21 mouse cellular contexts compared by ENCODE assay signal in the genomic region with DNA sequence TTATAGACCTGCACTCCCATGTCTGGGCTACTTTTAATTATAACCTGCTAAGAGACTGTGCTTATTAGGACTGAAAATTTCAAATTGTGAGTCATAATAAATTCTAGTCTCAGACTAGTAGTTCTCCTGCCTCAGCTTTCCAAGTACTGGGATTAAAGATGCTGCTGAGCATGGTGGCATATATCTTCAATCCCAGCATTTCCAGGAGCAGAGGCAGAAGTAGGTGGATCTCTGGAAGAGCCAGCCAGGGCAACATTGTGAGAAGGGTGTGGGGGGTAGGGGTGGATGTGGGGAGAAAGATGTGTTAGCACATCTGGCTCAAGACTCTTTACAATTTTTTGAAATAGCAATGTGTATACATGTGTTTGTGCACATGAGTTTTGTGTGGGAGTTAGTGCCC. TPM values are rescaled to one million over a fixed set of nuclear protein-coding genes. Genes with fewer than 3 reads are reported as not detected.
A peak's percentile ranks its signal among the peaks of the same experiment; 100 is the strongest.
DNase-seq lines count a peak whose midpoint lies in the region; ATAC-seq and TF ChIP-seq lines count a peak whose summit lies in the region.
"Had no signal": no experiment of that assay in that cellular context is flagged by ENCODE, and none has a peak within 500 bp of the region (broad histone marks: within the 10 kb centered on the region; RNA-seq: fewer than 3 reads in every experiment).

No protein-coding gene starts in this region.

- H3K4me3 ChIP-seq in layer of hippocampus, adult 2 months = no peak overlapping the region
- no peak overlapping the region for H3K4me3 ChIP-seq in midbrain, embryonic 11.5 days (ENCODE audit: low read depth, low read length)
- no peak overlapping the region for H3K4me3 ChIP-seq in midbrain, embryonic 14.5 days (replicated peaks; ENCODE audit: low read depth, low read length)

- no peak for TF ChIP-seq CTCF in layer of hippocampus, adult 2 months (conservative IDR thresholded peaks at IDR 0.05)

- no peak overlapping the region for H3K9ac ChIP-seq in midbrain, embryonic 11.5 days (ENCODE audit: low read length)
- H3K9ac ChIP-seq in midbrain, embryonic 14.5 days (replicated peaks; ENCODE audit: low read length) = no peak overlapping the region

- peak; percentile 82 for DNase-seq in heart, adult 11 months
- no peak for DNase-seq in heart, adult 9 months (ENCODE audit: low spot score in 2 of 2)
- no peak for DNase-seq in layer of hippocampus, adult 2 months (ENCODE audit: low spot score in 2 of 2)
- no peak for DNase-seq in layer of hippocampus, adult 8-10 months (ENCODE audit: low spot score in 2 of 2)
- peak; percentile 70 for DNase-seq in midbrain, embryonic 11.5 days (ENCODE audit: low spot score, missing footprints)
- DNase-seq in midbrain, embryonic 14.5 days = no peak
- DNase-seq: adrenal gland, adult 2 months; adrenal gland, adult 8-10 months; adrenal gland, postnatal 10 days; adrenal gland, postnatal 14 days; adrenal gland, postnatal 25 days; adrenal gland, postnatal 36 days; B cell, adult 2 months; cerebellum, adult 11 months; cerebellum, adult 11-12 months; cerebellum, adult 18-20 months had no signal

- no peak for ATAC-seq in midbrain, embryonic 11.5 days (ENCODE audit: low FRiP score)
- ATAC-seq in midbrain, embryonic 14.5 days (ENCODE audit: low FRiP score, low TSS enrichment) = no peak
- ATAC-seq: activated CD4-positive, CD25-positive, alpha-beta regulatory T cell, adult 4 months; CD4-positive, CD25-positive, alpha-beta regulatory T cell, adult 4 months; Patski had no signal

- H3K27me3 ChIP-seq in midbrain, embryonic 11.5 days (ENCODE audit: control insufficient read depth, insufficient read depth, low read length) = no peaks in the 10 kb centered on the region
- no peaks in the 10 kb centered on the region for H3K27me3 ChIP-seq in midbrain, embryonic 14.5 days (ENCODE audit: control insufficient read depth, insufficient read depth, low read length)
- H3K27me3 ChIP-seq: CH12.LX, Patski had no signal

- peak overlapping the region; percentile 21; the same call in 1 of the 2 replicates for H3K27ac ChIP-seq in layer of hippocampus, adult 2 months
- H3K27ac ChIP-seq in midbrain, embryonic 11.5 days (ENCODE audit: low read depth, low read length) = no peak overlapping the region
- H3K27ac ChIP-seq in midbrain, embryonic 14.5 days (replicated peaks; ENCODE audit: low read depth, low read length) = no peak overlapping the region

- H3K4me2 ChIP-seq in midbrain, embryonic 11.5 days = no peak overlapping the region
- H3K4me2 ChIP-seq in midbrain, embryonic 14.5 days (ENCODE audit: low read length) = no peak overlapping the region

- no peaks in the 10 kb centered on the region for H3K9me3 ChIP-seq in midbrain, embryonic 11.5 days (ENCODE audit: control insufficient read depth, low read length)
- H3K9me3 ChIP-seq in midbrain, embryonic 14.5 days (ENCODE audit: control insufficient read depth, low read length) = no peaks in the 10 kb centered on the region
- H3K9me3 ChIP-seq: G1E had no signal

- H3K36me3 ChIP-seq in midbrain, embryonic 11.5 days (ENCODE audit: control insufficient read depth, insufficient read depth, low read length) = no peaks in the 10 kb centered on the region
- no peaks in the 10 kb centered on the region for H3K36me3 ChIP-seq in midbrain, embryonic 14.5 days (ENCODE audit: control insufficient read depth, insufficient read depth, low read length)
- H3K36me3 ChIP-seq: G1E had no signal

- no peaks in the 10 kb centered on the region for H3K4me1 ChIP-seq in midbrain, embryonic 11.5 days (ENCODE audit: control insufficient read depth, insufficient read depth, low read length)
- no peaks in the 10 kb centered on the region for H3K4me1 ChIP-seq in midbrain, embryonic 14.5 days (ENCODE audit: control insufficient read depth, insufficient read depth, low read length)

RNA-seq across cellular contexts. Expression of a gene that starts 23.4 kb away (rescaled TPM):
- 100 to 1,000 TPM; 578 to 579 TPM for total RNA-seq in layer of hippocampus, adult 2 months (2021)
- total RNA-seq in layer of hippocampus, adult 8-10 months (2022) = 100 to 1,000 TPM; 568 to 629 (median 583) TPM
- polyA plus RNA-seq in midbrain, embryonic 11.5 days (2014; fragmentation: Nextera tagmentation; extraction: Ambion mirVana) = 80.1 and 81.4 TPM in 2 replicates
- polyA plus RNA-seq in midbrain, embryonic 14.5 days (2014; fragmentation: Nextera tagmentation; extraction: Ambion mirVana) = 144 and 159 TPM in 2 replicates

Comparison
In these comparisons a context has a peak if more than half of its experiments do, and no peak if none do; other contexts are left out.
1. DNase-seq: peak in heart, adult 11 months (single experiment) and midbrain, embryonic 11.5 days (single experiment); none in heart, adult 9 months (0 of 2), layer of hippocampus, adult 2 months (0 of 2), layer of hippocampus, adult 8-10 months (0 of 2) and midbrain, embryonic 14.5 days (single experiment).